Mouse (Mus musculus) activated CD4-positive, CD25-positive, alpha-beta regulatory T cell, adult 9 weeks (primary cell): ENCODE data around the gene Lrrc51. TPM values are rescaled to one million over a fixed set of nuclear protein-coding genes. Genes with fewer than 3 reads are reported as not detected.

Experiments
- polyA plus RNA-seq: library from polyadenylated mRNA; unstranded; fragments of 100-300 nt; shearing (Covaris generic); gene quantifications from one replicate; pipeline ENCODE4 v1.2.1, GENCODE M21; 2017

Gene Lrrc51
- 3.2 TPM for polyA plus RNA-seq

DNA sequence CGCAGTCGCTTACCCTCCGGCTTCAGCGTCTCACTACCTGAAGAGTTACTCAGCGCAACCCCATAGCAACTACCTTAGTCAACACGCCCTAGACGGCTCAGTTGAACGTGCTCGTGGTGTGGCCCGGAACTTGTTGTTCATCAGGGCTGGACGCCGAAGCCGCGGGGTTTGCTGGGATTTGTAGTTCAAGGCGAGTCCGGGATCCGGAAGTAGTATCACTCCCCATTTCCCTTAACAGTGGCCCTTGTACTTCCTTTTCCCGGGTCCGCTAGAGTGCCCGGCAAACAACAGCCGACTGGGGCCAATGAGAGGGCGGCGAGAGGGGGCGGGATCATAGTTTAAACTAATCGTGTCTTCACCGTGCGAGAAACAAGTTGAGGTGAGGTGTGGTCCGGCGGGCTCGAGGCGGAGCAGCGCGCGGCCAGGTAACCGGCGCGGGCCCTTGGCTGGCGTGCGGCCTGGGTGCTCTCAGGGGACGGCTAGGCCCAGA lies at the start of gene Lrrc51, which contains the start of gene Numa1:
Gene Lrrc51, minus strand, starts transcription at position 145 of the 490 bp plus-strand sequence.
Gene Numa1, plus strand, starts transcription at position 361 of the 490 bp plus-strand sequence.

DNA sequence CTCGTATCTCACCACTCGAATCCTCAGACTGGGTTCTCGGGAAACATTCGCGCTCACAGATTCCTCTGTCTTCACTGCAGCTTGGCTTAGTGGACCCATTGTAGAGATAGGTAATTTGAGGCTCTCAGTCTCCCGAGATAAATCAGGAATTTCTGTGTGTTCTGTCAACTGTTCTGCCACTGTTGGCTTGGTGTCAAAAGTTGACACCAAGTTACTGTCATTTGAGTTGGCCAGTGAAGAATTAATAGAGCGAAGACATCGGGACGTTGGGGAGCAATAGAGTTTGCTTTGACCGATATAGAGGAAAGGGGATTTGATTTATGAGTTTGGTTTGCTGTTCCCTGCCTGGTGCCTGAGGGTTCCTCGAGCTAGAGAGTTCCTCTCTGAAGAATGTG lies 27.4 kb downstream of the Lrrc51 start, which contains the start of gene Tomt:
Gene Tomt, minus strand, starts transcription at position 73 of the 395 bp plus-strand sequence.

DNA sequence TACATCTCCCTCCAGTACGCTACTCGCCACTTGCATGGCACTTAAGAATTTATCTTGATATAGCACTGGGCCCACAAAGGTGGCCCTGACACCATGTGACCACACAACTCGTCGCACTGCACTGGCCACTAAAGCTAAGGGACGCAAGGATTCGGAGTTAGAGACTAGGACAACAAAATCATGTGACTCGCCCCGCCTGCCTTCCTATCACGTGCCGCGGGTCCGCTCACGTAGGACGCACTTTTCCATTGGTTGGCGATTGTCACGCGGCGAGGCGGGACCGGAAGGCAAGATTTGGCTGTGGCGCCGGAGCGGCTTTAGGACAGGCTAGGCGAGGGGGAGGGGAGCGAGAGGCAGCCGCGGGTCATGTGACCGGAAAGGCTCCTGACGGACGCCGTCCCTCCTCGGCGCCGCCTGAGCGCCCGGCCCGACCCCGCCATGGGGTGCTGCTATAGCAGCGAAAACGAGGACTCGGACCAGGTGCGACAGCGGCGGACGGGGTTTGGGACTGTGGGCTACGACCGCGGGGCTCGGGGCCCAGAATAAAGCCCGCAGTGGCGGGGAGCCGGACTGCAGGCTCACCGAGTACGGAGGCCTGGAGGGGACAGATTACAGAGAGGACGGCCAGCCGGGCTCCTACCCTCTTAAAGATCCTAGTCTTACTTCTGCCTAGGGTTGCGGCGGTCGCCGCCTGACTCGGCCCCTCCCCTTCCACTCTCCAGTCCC lies 28.0 kb downstream of the Lrrc51 start, which contains the start of gene Lamtor1:
Gene Lamtor1, plus strand, starts transcription at position 344 of the 726 bp plus-strand sequence.

DNA sequence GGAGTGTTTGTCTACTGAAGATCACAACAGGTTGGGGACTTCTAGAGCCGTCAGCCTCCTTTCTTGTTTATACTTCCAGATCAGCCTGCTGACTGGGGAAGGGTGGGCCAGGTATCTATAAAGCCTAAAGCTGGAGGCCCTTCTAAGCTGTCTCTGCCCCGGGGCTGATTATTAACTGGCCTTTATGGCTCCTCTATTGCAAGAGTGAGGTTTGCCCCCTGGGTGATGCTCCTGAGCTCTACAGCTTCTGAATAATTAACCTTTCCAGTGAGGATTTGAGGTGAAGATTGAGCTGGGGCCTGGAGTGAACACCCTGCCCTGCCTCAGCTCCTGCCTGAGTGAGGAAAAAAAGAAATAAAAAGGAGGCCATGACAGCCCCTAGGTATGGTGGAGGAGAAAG lies 63.1 kb downstream of the Lrrc51 start, which contains the start of gene Folr1:
Gene Folr1, minus strand, starts transcription at position 160 of the 400 bp plus-strand sequence.

DNA sequence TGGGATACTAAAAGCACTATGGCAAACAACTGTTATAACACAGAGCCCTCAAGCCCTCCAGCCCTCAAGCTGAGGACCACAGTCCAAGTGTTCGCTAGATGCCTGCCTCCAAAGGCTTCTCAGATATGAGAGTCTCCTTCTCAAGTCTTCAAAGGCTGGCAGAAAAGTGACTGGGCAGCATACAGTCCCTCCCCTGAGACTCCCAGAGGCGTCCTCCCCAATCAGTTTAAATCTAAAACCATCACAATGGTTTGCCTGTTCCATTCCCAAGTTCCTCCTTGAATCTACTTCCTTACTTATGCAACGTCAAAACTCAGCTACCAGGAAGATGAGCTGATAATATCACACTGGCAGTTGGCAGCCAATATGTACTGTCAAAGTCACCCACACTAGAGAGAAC lies 70.3 kb downstream of the Lrrc51 start, which contains the start of gene Anapc15:
Gene Anapc15, plus strand, starts transcription at position 301 of the 400 bp plus-strand sequence.

Other genes with a start within 250 kb of the Lrrc51 start
- gene Phox2a, start 115.6 kb downstream of the Lrrc51 start, polyA plus RNA-seq, result not detected
- 8.6 TPM for gene Inppl1, start 95.7 kb downstream of the Lrrc51 start, polyA plus RNA-seq
- gene Folr2, start 76.7 kb downstream of the Lrrc51 start, polyA plus RNA-seq, result not detected
- 46.1 TPM for gene Anapc15, start 70.2 kb downstream of the Lrrc51 start, polyA plus RNA-seq
- not detected for gene Folr1, start 63.1 kb downstream of the Lrrc51 start, polyA plus RNA-seq
- gene Lamtor1, start 28.0 kb downstream of the Lrrc51 start, polyA plus RNA-seq, result 149 TPM
- gene Tomt, start 27.5 kb downstream of the Lrrc51 start, polyA plus RNA-seq, result 0.64 TPM
- gene Numa1, start 216 bp upstream of the Lrrc51 start, polyA plus RNA-seq, result 226 TPM
- 8.1 TPM for gene Il18bp, start 84.8 kb upstream of the Lrrc51 start, polyA plus RNA-seq
- 25.2 TPM for gene Rnf121, start 131.6 kb upstream of the Lrrc51 start, polyA plus RNA-seq
- 28.5 TPM for gene Xndc1, start 131.6 kb upstream of the Lrrc51 start, polyA plus RNA-seq
- gene Xntrpc, start 131.8 kb upstream of the Lrrc51 start, polyA plus RNA-seq, result 1.3 TPM
- not detected for gene Trpc2, start 149.2 kb upstream of the Lrrc51 start, polyA plus RNA-seq
- not detected for gene Art1, start 167.8 kb upstream of the Lrrc51 start, polyA plus RNA-seq
- 0.77 TPM for gene Art5, start 175.6 kb upstream of the Lrrc51 start, polyA plus RNA-seq
- gene Chrna10, start 182.9 kb upstream of the Lrrc51 start, polyA plus RNA-seq, result not detected